Mouse (Mus musculus) ES-Bruce4 (cell line): ENCODE results near the gene Vwc2l. TPM values are rescaled to one million over a fixed set of nuclear protein-coding genes. Genes with fewer than 3 reads are reported as not detected.

Experiments used
- H3K27ac ChIP-seq: 2 replicates; pipeline ENCODE4 v1.5.1; 2012; ENCODE audit warnings: low read length, inconsistent platforms; ENCODE audit not compliant: insufficient read depth
- H3K27me3 ChIP-seq: 2 replicates; pipeline ENCODE4 v1.6.1; 2012; ENCODE audit warnings: mild to moderate bottlenecking, low read length, inconsistent platforms; ENCODE audit not compliant: control insufficient read depth, poor library complexity, insufficient read depth, severe bottlenecking
- H3K36me3 ChIP-seq: 2 replicates; pipeline ENCODE4 v1.6.1; 2012; ENCODE audit warnings: inconsistent platforms, mild to moderate bottlenecking, low read length, moderate library complexity; ENCODE audit not compliant: control insufficient read depth, poor library complexity, insufficient read depth, severe bottlenecking
- H3K4me1 ChIP-seq: one replicate; pipeline ENCODE4 v1.8.1; 2011; ENCODE audit warnings: low read length; ENCODE audit not compliant: control insufficient read depth, insufficient read depth
- H3K4me3 ChIP-seq: 2 replicates; pipeline ENCODE4 v1.5.1; 2011; ENCODE audit warnings: low read depth, mild to moderate bottlenecking, low read length
- H3K9ac ChIP-seq: 2 replicates; pipeline ENCODE4 v1.6.1; 2012; ENCODE audit warnings: low read depth, mild to moderate bottlenecking, inconsistent platforms; ENCODE audit not compliant: poor library complexity, severe bottlenecking
- H3K9me3 ChIP-seq: replicated peaks from 2 replicates; pipeline ENCODE4 v1.6.1; 2012; ENCODE audit warnings: mild to moderate bottlenecking, low read length, inconsistent platforms; ENCODE audit not compliant: control insufficient read depth, poor library complexity, insufficient read depth, severe bottlenecking
- CTCF ChIP-seq: IDR thresholded peaks from one replicate; pipeline ENCODE4 v1.8.1; 2011; ENCODE audit warnings: low read depth, low read length
- EP300 ChIP-seq: IDR thresholded peaks from 2 replicates; pipeline ENCODE4 v1.6.1; 2011; ENCODE audit warnings: low read depth, low read length; ENCODE audit not compliant: insufficient read depth
- POLR2A ChIP-seq: IDR thresholded peaks from one replicate; pipeline ENCODE4 v1.8.1; 2011; ENCODE audit warnings: low read length; ENCODE audit not compliant: insufficient read depth
- polyA plus RNA-seq: library from polyadenylated mRNA; stranded (reverse); fragments of >200 nt; gene quantifications from 2 replicates; pipeline ENCODE4 v1.2.4, GENCODE M21; 2011; ENCODE audit warnings: low read depth; ENCODE audit not compliant: missing spikeins, insufficient read depth, insufficient read length

Gene Vwc2l
- polyA plus RNA-seq, 1 experiment: not detected

GRCm38 (mm10) chr1:70851633-70852390 lies 126.3 kb downstream of the Vwc2l start:
- Histone ChIP-seq H3K9me3 (no peaks in the 10 kb centered on the region), H3K4me3 (no peak overlapping the region), H3K4me1 (no peaks in the 10 kb centered on the region), H3K36me3 (no peaks in the 10 kb centered on the region), H3K9ac (no peak overlapping the region), H3K27ac (no peak overlapping the region), H3K27me3 (no peaks in the 10 kb centered on the region)
- TF ChIP-seq EP300: no peak
- TF ChIP-seq CTCF: no peak

GRCm38 (mm10) chr1:70853446-70853845 lies 127.9 kb downstream of the Vwc2l start:
- no peak overlapping the region for H3K27ac ChIP-seq
- no peaks in the 10 kb centered on the region for H3K27me3 ChIP-seq
- H3K4me1 ChIP-seq: no peaks in the 10 kb centered on the region
- H3K9me3 ChIP-seq: no peaks in the 10 kb centered on the region
- no peaks in the 10 kb centered on the region for H3K36me3 ChIP-seq
- TF ChIP-seq EP300 (no peak), CTCF (no peak), POLR2A (no peak)
- H3K9ac ChIP-seq: no peak overlapping the region
- no peak overlapping the region for H3K4me3 ChIP-seq

- Histone ChIP-seq H3K27me3 (no peaks in the 10 kb centered on the region), H3K27ac (no peak overlapping the region), H3K36me3 (no peaks in the 10 kb centered on the region), H3K9ac (no peak overlapping the region), H3K4me1 (no peaks in the 10 kb centered on the region), H3K4me3 (no peak overlapping the region), H3K9me3 (no peaks in the 10 kb centered on the region)
- no peak for TF ChIP-seq POLR2A
- no peak for TF ChIP-seq CTCF
- TF ChIP-seq EP300: no peak
Observed at GRCm38 (mm10) chr1:70855912-70856311, 130.4 kb downstream of the Vwc2l start.

GRCm38 (mm10) chr1:70861672-70862071 lies 136.2 kb downstream of the Vwc2l start:
- TF ChIP-seq EP300: no peak
- TF ChIP-seq POLR2A: no peak
- TF ChIP-seq CTCF: no peak
- no peaks in the 10 kb centered on the region for H3K9me3 ChIP-seq
- H3K27ac ChIP-seq: no peak overlapping the region
- H3K4me1 ChIP-seq: no peaks in the 10 kb centered on the region
- no peak overlapping the region for H3K4me3 ChIP-seq
- no peaks in the 10 kb centered on the region for H3K36me3 ChIP-seq
- no peaks in the 10 kb centered on the region for H3K27me3 ChIP-seq
- no peak overlapping the region for H3K9ac ChIP-seq

GRCm38 (mm10) chr1:70866137-70866536 lies 140.6 kb downstream of the Vwc2l start:
- no peak overlapping the region for H3K27ac ChIP-seq
- TF ChIP-seq POLR2A (no peak), CTCF (no peak), EP300 (no peak)
- no peak overlapping the region for H3K9ac ChIP-seq
- no peaks in the 10 kb centered on the region for H3K27me3 ChIP-seq
- H3K9me3 ChIP-seq: no peaks in the 10 kb centered on the region
- H3K36me3 ChIP-seq: no peaks in the 10 kb centered on the region
- H3K4me3 ChIP-seq: no peak overlapping the region
- H3K4me1 ChIP-seq: no peaks in the 10 kb centered on the region

GRCm38 (mm10) chr1:70880496-70880895 lies 155.0 kb downstream of the Vwc2l start:
- no peaks in the 10 kb centered on the region for H3K27me3 ChIP-seq
- no peak for TF ChIP-seq CTCF
- no peak for TF ChIP-seq EP300
- no peak for TF ChIP-seq POLR2A
- no peak overlapping the region for H3K9ac ChIP-seq
- H3K9me3 ChIP-seq: no peaks in the 10 kb centered on the region
- H3K4me3 ChIP-seq: no peak overlapping the region
- no peaks in the 10 kb centered on the region for H3K4me1 ChIP-seq
- no peaks in the 10 kb centered on the region for H3K36me3 ChIP-seq
- H3K27ac ChIP-seq: no peak overlapping the region
